Mouse (Mus musculus): Measurements from ENCODE around the gene Sf3b4.
"Not testable (repeated sequence)": the region's sequence is repeated elsewhere in the genome, so short reads cannot be mapped to it uniquely, and the experiment has no call there.

Sf3b4 gene

GRCm38 (mm10) chr3:96174042-96174441 is 1.9 kb downstream of the Sf3b4 start:
- DNase-seq, result not testable (repeated sequence)

GRCm38 (mm10) chr3:96175251-96175650 is 3.1 kb downstream of the Sf3b4 start:
- DNase-seq, result no peak

- DNase-seq, result no peak
Observed at GRCm38 (mm10) chr3:96178427-96178826, 6.3 kb downstream of the Sf3b4 start.

GRCm38 (mm10) chr3:96178902-96179301 is 6.8 kb downstream of the Sf3b4 start:
- DNase-seq, result no peak

- peak; percentile 59 for DNase-seq
Observed at GRCm38 (mm10) chr3:96179531-96179930, 7.4 kb downstream of the Sf3b4 start.

- no peak for DNase-seq
Observed at GRCm38 (mm10) chr3:96180727-96181477, 8.8 kb downstream of the Sf3b4 start, which contains the start of gene Sv2a. TSS of gene Sv2a (plus strand) at chr3:96181151.

GRCm38 (mm10) chr3:96181510-96182381 is 9.6 kb downstream of the Sf3b4 start:
- DNase-seq, result no peak

- no peak for DNase-seq
Observed at GRCm38 (mm10) chr3:96182382-96182776, 10.2 kb downstream of the Sf3b4 start.

GRCm38 (mm10) chr3:96192977-96193376 is 20.8 kb downstream of the Sf3b4 start:
- no peak for DNase-seq

- DNase-seq, result no peak
Observed at GRCm38 (mm10) chr3:96194966-96195365, 22.8 kb downstream of the Sf3b4 start.

GRCm38 (mm10) chr3:96195616-96196313 is 23.6 kb downstream of the Sf3b4 start:
- no peak for DNase-seq

GRCm38 (mm10) chr3:96196437-96197128 is 24.5 kb downstream of the Sf3b4 start:
- DNase-seq, result no peak

GRCm38 (mm10) chr3:96197129-96197749 is 25.1 kb downstream of the Sf3b4 start:
- peak; percentile 93 for DNase-seq

GRCm38 (mm10) chr3:96198181-96198580 is 26.0 kb downstream of the Sf3b4 start:
- peak; percentile 59 for DNase-seq

- not testable (repeated sequence) for DNase-seq
Observed at GRCm38 (mm10) chr3:96198601-96199251, 26.6 kb downstream of the Sf3b4 start.

- DNase-seq, result no peak
Observed at GRCm38 (mm10) chr3:96199731-96200130, 27.6 kb downstream of the Sf3b4 start.

- no peak for DNase-seq
Observed at GRCm38 (mm10) chr3:96207819-96208218, 35.7 kb downstream of the Sf3b4 start.

GRCm38 (mm10) chr3:96209242-96209641 is 37.1 kb downstream of the Sf3b4 start:
- no peak for DNase-seq

- peak; percentile 53 for DNase-seq
Observed at GRCm38 (mm10) chr3:96219191-96219641, 47.1 kb downstream of the Sf3b4 start.

- DNase-seq, result peak; percentile 92
Observed at GRCm38 (mm10) chr3:96219661-96220130, 47.6 kb downstream of the Sf3b4 start, which contains the start of the genes Bola1 and Hist2h2ab. TSS of gene Bola1 (minus strand) at chr3:96219709. TSS of gene Hist2h2ab (plus strand) at chr3:96219865.

GRCm38 (mm10) chr3:96220131-96220764 is 48.1 kb downstream of the Sf3b4 start:
- DNase-seq, result not testable (repeated sequence)
